Mouse (Mus musculus) midbrain, embryonic 15.5 days (tissue): ENCODE measurements around the gene Gpr162. TPM values are rescaled to one million over a fixed set of nuclear protein-coding genes. Genes with fewer than 3 reads are reported as not detected.
"Not testable (repeated sequence)": the region's sequence is repeated elsewhere in the genome, so short reads cannot be mapped to it uniquely, and the experiment has no call there.

Experiments
- ATAC-seq: fragments of 200-750 bp; cut with Nextera tagmentation; replicated peaks from 2 replicates; pipeline ENCODE4 v1.8.0; 2017; ENCODE audit warnings: moderate TSS enrichment
- H3K27ac ChIP-seq: fragments of 300-500 bp; sonication (generic); 2 replicates; pipeline ENCODE4 v1.5.1; 2015; ENCODE audit warnings: mild to moderate bottlenecking, inconsistent platforms
- H3K27me3 ChIP-seq: fragments of 300-500 bp; sonication (generic); replicated peaks from 2 replicates; pipeline ENCODE4 v1.6.1; 2015; ENCODE audit warnings: inconsistent platforms
- H3K36me3 ChIP-seq: fragments of 300-500 bp; sonication (generic); replicated peaks from 2 replicates; pipeline ENCODE4 v1.6.1; 2015; ENCODE audit warnings: inconsistent platforms
- H3K4me1 ChIP-seq: fragments of 300-500 bp; sonication (generic); 2 replicates; pipeline ENCODE4 v1.6.1; 2015; ENCODE audit warnings: inconsistent platforms
- H3K4me2 ChIP-seq: fragments of 300-500 bp; sonication (generic); 2 replicates; pipeline ENCODE4 v1.6.1; 2015; ENCODE audit warnings: inconsistent platforms, mild to moderate bottlenecking, moderate library complexity
- H3K4me3 ChIP-seq: fragments of 300-500 bp; sonication (generic); 2 replicates; pipeline ENCODE4 v1.5.1; 2015; ENCODE audit warnings: mild to moderate bottlenecking, inconsistent platforms
- H3K9ac ChIP-seq: fragments of 300-500 bp; sonication (generic); 2 replicates; pipeline ENCODE4 v1.6.1; 2015; ENCODE audit warnings: mild to moderate bottlenecking, inconsistent platforms
- H3K9me3 ChIP-seq: fragments of 300-500 bp; sonication (generic); 2 replicates; pipeline ENCODE4 v1.6.1; 2016; ENCODE audit warnings: inconsistent platforms
- WGBS: fragments of 180-500 bp; shearing (Covaris S2); methylation state at CpG from one replicate; pipeline ENCODE4 v1.1.7; 2015; ENCODE audit warnings: mixed read lengths; 5-methylcytosine and 5-hydroxymethylcytosine counted together
- polyA plus RNA-seq: library from polyadenylated mRNA; unstranded; fragments of >200 nt; fragmentation: Nextera tagmentation; extraction: Ambion mirVana; gene quantifications from 2 replicates; pipeline ENCODE4 v1.2.1, GENCODE M21; 2015

Gene Gpr162
- polyA plus RNA-seq, 1 experiment from 2014 or later, result 42.0 TPM

GRCm38 (mm10) chr6:124900056-124900800 lies 36.4 kb upstream of the Gpr162 start:
- ATAC-seq, result no peak
- no peak overlapping the region for H3K9ac ChIP-seq
- no peak overlapping the region for H3K27ac ChIP-seq
- H3K4me3 ChIP-seq, result no peak overlapping the region
- WGBS, result 54% methylated on average over 8 of the region's 8 CpGs
- H3K4me1 ChIP-seq, result peaks cover 22% of the 10 kb centered on the region
- no peaks in the 10 kb centered on the region for H3K27me3 ChIP-seq
- no peak overlapping the region for H3K4me2 ChIP-seq
- no peaks in the 10 kb centered on the region for H3K9me3 ChIP-seq
- H3K36me3 ChIP-seq, result no peaks in the 10 kb centered on the region

- Histone ChIP-seq H3K27ac (no peak overlapping the region), H3K36me3 (no peaks in the 10 kb centered on the region), H3K27me3 (no peaks in the 10 kb centered on the region), H3K4me2 (no peak overlapping the region), H3K4me3 (no peak overlapping the region), H3K9ac (no peak overlapping the region), H3K9me3 (no peaks in the 10 kb centered on the region), H3K4me1 (peaks cover 6% of the 10 kb centered on the region)
- 35% methylated on average over 3 of the region's 3 CpGs for WGBS
- ATAC-seq, result no peak
Observed at GRCm38 (mm10) chr6:124898359-124898758, 34.6 kb upstream of the Gpr162 start.

GRCm38 (mm10) chr6:124894113-124894512 lies 30.3 kb upstream of the Gpr162 start:
- H3K4me2 ChIP-seq, H3K9ac ChIP-seq, ATAC-seq, H3K27me3 ChIP-seq, H3K27ac ChIP-seq, H3K4me3 ChIP-seq, H3K9me3 ChIP-seq, H3K4me1 ChIP-seq, H3K36me3 ChIP-seq: not testable (repeated sequence)
- 95% methylated on average over 2 of the region's 2 CpGs for WGBS

- WGBS, result 72% methylated on average over 6 of the region's 6 CpGs
- Histone ChIP-seq H3K36me3 (no peaks in the 10 kb centered on the region), H3K4me1 (no peaks in the 10 kb centered on the region), H3K27ac (no peak overlapping the region), H3K27me3 (no peaks in the 10 kb centered on the region), H3K9me3 (no peaks in the 10 kb centered on the region), H3K4me3 (no peak overlapping the region), H3K4me2 (no peak overlapping the region), H3K9ac (no peak overlapping the region)
- ATAC-seq, result no peak
Observed at GRCm38 (mm10) chr6:124890997-124891396, 27.2 kb upstream of the Gpr162 start.

- Histone ChIP-seq H3K9ac (no peak overlapping the region), H3K27me3 (no peaks in the 10 kb centered on the region), H3K9me3 (no peaks in the 10 kb centered on the region), H3K27ac (no peak overlapping the region), H3K36me3 (no peaks in the 10 kb centered on the region), H3K4me1 (no peaks in the 10 kb centered on the region), H3K4me2 (no peak overlapping the region), H3K4me3 (no peak overlapping the region)
- ATAC-seq, result no peak
- 92% methylated on average over 6 of the region's 6 CpGs for WGBS
Observed at GRCm38 (mm10) chr6:124888555-124889125, 24.9 kb upstream of the Gpr162 start.

- no peak within 1 kb of the TSS for H3K9ac ChIP-seq
- 91% methylated on average over 9 of the region's 9 CpGs for WGBS
- H3K27ac ChIP-seq, result no peak within 1 kb of the TSS
- ATAC-seq, result no peak
- H3K4me3 ChIP-seq, result no peak within 1 kb of the TSS
- no peaks in the 10 kb centered on the region for H3K4me1 ChIP-seq
- H3K9me3 ChIP-seq, result no peaks in the 10 kb centered on the region
- no peaks in the 10 kb centered on the region for H3K27me3 ChIP-seq
- no peaks in the 10 kb centered on the region for H3K36me3 ChIP-seq
- no peak within 1 kb of the TSS for H3K4me2 ChIP-seq
Observed at GRCm38 (mm10) chr6:124887986-124888385, 24.2 kb upstream of the Gpr162 start, which contains the start of gene Cd4. Gene Cd4 (minus strand): TSS chr6:124888221.

GRCm38 (mm10) chr6:124885956-124886381 lies 22.2 kb upstream of the Gpr162 start:
- no peak for ATAC-seq
- Histone ChIP-seq H3K4me2 (no peak overlapping the region), H3K27me3 (no peaks in the 10 kb centered on the region), H3K9me3 (no peaks in the 10 kb centered on the region), H3K9ac (no peak overlapping the region), H3K27ac (no peak overlapping the region), H3K36me3 (no peaks in the 10 kb centered on the region), H3K4me3 (no peak overlapping the region), H3K4me1 (no peaks in the 10 kb centered on the region)
- 96% methylated on average over 8 of the region's 8 CpGs for WGBS

- Histone ChIP-seq H3K4me3 (no peak overlapping the region), H3K4me1 (no peaks in the 10 kb centered on the region), H3K36me3 (no peaks in the 10 kb centered on the region), H3K27me3 (no peaks in the 10 kb centered on the region), H3K9me3 (no peaks in the 10 kb centered on the region), H3K4me2 (no peak overlapping the region), H3K27ac (no peak overlapping the region), H3K9ac (no peak overlapping the region)
- no peak for ATAC-seq
- 72% methylated on average over 10 of the region's 10 CpGs for WGBS
Observed at GRCm38 (mm10) chr6:124884714-124885500, 21.1 kb upstream of the Gpr162 start.

GRCm38 (mm10) chr6:124883351-124883750 lies 19.6 kb upstream of the Gpr162 start:
- no peaks in the 10 kb centered on the region for H3K36me3 ChIP-seq

GRCm38 (mm10) chr6:124881821-124882220 lies 18.0 kb upstream of the Gpr162 start:
- 94% methylated on average over 9 of the region's 9 CpGs for WGBS

More at GRCm38 (mm10) chr6:124883351-124883750, 19.6 kb upstream of the Gpr162 start:
- Histone ChIP-seq H3K27ac (no peak overlapping the region), H3K9ac (no peak overlapping the region), H3K4me1 (no peaks in the 10 kb centered on the region), H3K27me3 (no peaks in the 10 kb centered on the region), H3K4me3 (no peak overlapping the region), H3K4me2 (no peak overlapping the region), H3K9me3 (no peaks in the 10 kb centered on the region)
- no peak for ATAC-seq
- WGBS, result 58% methylated on average over 10 of the region's 10 CpGs

GRCm38 (mm10) chr6:124879390-124879789 lies 15.6 kb upstream of the Gpr162 start:
- 66% methylated on average over 6 of the region's 6 CpGs for WGBS
- Histone ChIP-seq H3K4me3 (no peak overlapping the region), H3K9me3 (no peaks in the 10 kb centered on the region), H3K4me2 (no peak overlapping the region), H3K27ac (no peak overlapping the region), H3K4me1 (no peaks in the 10 kb centered on the region), H3K27me3 (no peaks in the 10 kb centered on the region), H3K9ac (no peak overlapping the region), H3K36me3 (no peaks in the 10 kb centered on the region)
- no peak for ATAC-seq

More at GRCm38 (mm10) chr6:124881821-124882220, 18.0 kb upstream of the Gpr162 start:
- H3K27me3 ChIP-seq, result no peaks in the 10 kb centered on the region
- H3K4me1 ChIP-seq, result no peaks in the 10 kb centered on the region
- no peak for ATAC-seq
- no peak overlapping the region for H3K4me3 ChIP-seq
- H3K9ac ChIP-seq, result no peak overlapping the region
- H3K4me2 ChIP-seq, result no peak overlapping the region
- no peaks in the 10 kb centered on the region for H3K9me3 ChIP-seq
- H3K27ac ChIP-seq, result no peak overlapping the region
- no peaks in the 10 kb centered on the region for H3K36me3 ChIP-seq

- Histone ChIP-seq H3K4me3 (no peak overlapping the region), H3K27ac (no peak overlapping the region), H3K36me3 (no peaks in the 10 kb centered on the region), H3K4me2 (no peak overlapping the region), H3K9ac (no peak overlapping the region), H3K4me1 (no peaks in the 10 kb centered on the region), H3K27me3 (no peaks in the 10 kb centered on the region), H3K9me3 (no peaks in the 10 kb centered on the region)
- WGBS, result 60% methylated on average over 2 of the region's 3 CpGs
- ATAC-seq, result no peak
Observed at GRCm38 (mm10) chr6:124874348-124874747, 10.6 kb upstream of the Gpr162 start.
